Mouse (Mus musculus) activated CD4-positive, CD25-positive, alpha-beta regulatory T cell, adult 9 weeks (primary cell): ENCODE data around the gene Rfxank. TPM values are rescaled to one million over a fixed set of nuclear protein-coding genes. Genes with fewer than 3 reads are reported as not detected.

ENCODE experiments used
- polyA plus RNA-seq: library from polyadenylated mRNA; unstranded; fragments of 100-300 nt; shearing (Covaris generic); gene quantifications from one replicate; pipeline ENCODE4 v1.2.1, GENCODE M21; 2017

Gene Rfxank
- polyA plus RNA-seq: 41.2 TPM

GRCm38 (mm10) chr8:70139026-70139857, at the start of gene Rfxank, which contains the start of the genes Borcs8 and Mef2b:
Gene Rfxank (minus strand): TSS chr8:70139154.
Gene Borcs8 (plus strand): TSS chr8:70139499.
Gene Mef2b (plus strand): TSS chr8:70139711.

GRCm38 (mm10) chr8:70172043-70172681, 33.2 kb upstream of the Rfxank start, which contains the start of gene Tmem161a:
Gene Tmem161a (plus strand): TSS chr8:70172356.

GRCm38 (mm10) chr8:70131166-70131883, 7.6 kb downstream of the Rfxank start, which contains the start of gene Nr2c2ap:
Gene Nr2c2ap (plus strand): TSS chr8:70131333.

GRCm38 (mm10) chr8:70120667-70121066, 18.3 kb downstream of the Rfxank start, which contains the start of gene Ncan:
Gene Ncan (minus strand): TSS chr8:70120873.

GRCm38 (mm10) chr8:70083285-70083684, 55.7 kb downstream of the Rfxank start, which contains the start of gene Hapln4:
Gene Hapln4 (plus strand): TSS chr8:70083457.

Other genes with a start within 250 kb of the Rfxank start
- 1.6 TPM for gene Tssk6, start 237.0 kb downstream of the Rfxank start, polyA plus RNA-seq
- 205 TPM for gene Ndufa13, start 236.6 kb downstream of the Rfxank start, polyA plus RNA-seq
- 1.1 TPM for gene Yjefn3, start 236.4 kb downstream of the Rfxank start, polyA plus RNA-seq
- 24.7 TPM for gene Gatad2a, start 142.8 kb downstream of the Rfxank start, polyA plus RNA-seq
- 41.9 TPM for gene Mau2, start 96.4 kb downstream of the Rfxank start, polyA plus RNA-seq
- gene Sugp1, start 96.3 kb downstream of the Rfxank start, polyA plus RNA-seq: 68.9 TPM
- 1.3 TPM for gene Tm6sf2, start 66.2 kb downstream of the Rfxank start, polyA plus RNA-seq
- gene Hapln4, start 55.7 kb downstream of the Rfxank start, polyA plus RNA-seq: not detected
- gene Ncan, start 18.3 kb downstream of the Rfxank start, polyA plus RNA-seq: not detected
- gene Nr2c2ap, start 7.8 kb downstream of the Rfxank start, polyA plus RNA-seq: 54.8 TPM
- 97.8 TPM for gene Borcs8, start 345 bp upstream of the Rfxank start, polyA plus RNA-seq
- 2.6 TPM for gene Mef2b, start 557 bp upstream of the Rfxank start, polyA plus RNA-seq
- 55.6 TPM for gene Tmem161a, start 33.2 kb upstream of the Rfxank start, polyA plus RNA-seq
- gene Slc25a42, start 73.2 kb upstream of the Rfxank start, polyA plus RNA-seq: 13.1 TPM
- 34.8 TPM for gene Sugp2, start 95.1 kb upstream of the Rfxank start, polyA plus RNA-seq
- gene Armc6, start 95.3 kb upstream of the Rfxank start, polyA plus RNA-seq: 17.8 TPM
- gene Homer3, start 143.7 kb upstream of the Rfxank start, polyA plus RNA-seq: 0.27 TPM
- 52.9 TPM for gene Ddx49, start 163.3 kb upstream of the Rfxank start, polyA plus RNA-seq
- gene Cope, start 163.4 kb upstream of the Rfxank start, polyA plus RNA-seq: 354 TPM
- not detected for gene Cers1, start 176.6 kb upstream of the Rfxank start, polyA plus RNA-seq
- 0.28 TPM for gene Gdf1, start 190.7 kb upstream of the Rfxank start, polyA plus RNA-seq
- gene Upf1, start 214.1 kb upstream of the Rfxank start, polyA plus RNA-seq: 4.7 TPM
- gene Comp, start 234.4 kb upstream of the Rfxank start, polyA plus RNA-seq: 0.20 TPM